Mouse (Mus musculus) heart, embryonic 13.5 days (tissue): Measurements from ENCODE around the gene Ak5. TPM values are rescaled to one million over a fixed set of nuclear protein-coding genes. Genes with fewer than 3 reads are reported as not detected.

Source experiments
- ATAC-seq: fragments of 200-750 bp; cut with Nextera tagmentation; 2 replicates; pipeline ENCODE4 v1.8.0; 2017; ENCODE audit warnings: moderate TSS enrichment; ENCODE audit not compliant: insufficient number of reproducible peaks, low FRiP score, low TSS enrichment; ENCODE audit errors: extremely low read depth
- H3K27ac ChIP-seq: fragments of 300-500 bp; sonication (generic); replicated peaks from 2 replicates; pipeline ENCODE4 v1.5.1; 2015; ENCODE audit warnings: moderate library complexity, mild to moderate bottlenecking, inconsistent platforms
- H3K27me3 ChIP-seq: fragments of 300-500 bp; sonication (generic); replicated peaks from 2 replicates; pipeline ENCODE4 v1.6.1; 2015; ENCODE audit warnings: mild to moderate bottlenecking, inconsistent platforms
- H3K36me3 ChIP-seq: fragments of 300-500 bp; sonication (generic); 2 replicates; pipeline ENCODE4 v1.6.1; 2015; ENCODE audit warnings: mild to moderate bottlenecking, inconsistent platforms
- H3K4me1 ChIP-seq: fragments of 300-500 bp; sonication (generic); 2 replicates; pipeline ENCODE4 v1.6.1; 2015; ENCODE audit warnings: inconsistent platforms
- H3K4me2 ChIP-seq: fragments of 300-500 bp; sonication (generic); 2 replicates; pipeline ENCODE4 v1.6.1; 2015; ENCODE audit warnings: inconsistent platforms, mild to moderate bottlenecking, moderate library complexity
- H3K4me3 ChIP-seq: fragments of 300-500 bp; sonication (generic); 2 replicates; pipeline ENCODE4 v1.5.1; 2015; ENCODE audit warnings: moderate library complexity, mild to moderate bottlenecking, inconsistent platforms
- H3K9ac ChIP-seq: fragments of 300-500 bp; sonication (generic); 2 replicates; pipeline ENCODE4 v1.6.1; 2015; ENCODE audit warnings: inconsistent platforms, mild to moderate bottlenecking, moderate library complexity
- H3K9me3 ChIP-seq: fragments of 300-500 bp; sonication (generic); 2 replicates; pipeline ENCODE4 v1.6.1; 2016; ENCODE audit warnings: inconsistent platforms
- WGBS: fragments of 180-500 bp; shearing (Covaris S2); methylation state at CpG from one replicate; pipeline ENCODE4 v1.1.7; 2015; ENCODE audit warnings: mixed read lengths; 5-methylcytosine and 5-hydroxymethylcytosine counted together
- polyA plus RNA-seq: library from polyadenylated mRNA; unstranded; fragments of >200 nt; fragmentation: Nextera tagmentation; extraction: Ambion mirVana; gene quantifications from 2 replicates; pipeline ENCODE4 v1.2.1, GENCODE M21; 2015

Ak5 gene
- polyA plus RNA-seq, 1 experiment from 2014 or later: 1.3 TPM

- Histone ChIP-seq H3K4me1 (no peaks in the 10 kb centered on the region), H3K27me3 (no peaks in the 10 kb centered on the region), H3K4me3 (no peak overlapping the region), H3K4me2 (no peak overlapping the region), H3K27ac (no peak overlapping the region), H3K9ac (no peak overlapping the region), H3K36me3 (no peaks in the 10 kb centered on the region), H3K9me3 (no peaks in the 10 kb centered on the region)
- 88% methylated on average over 3 of the region's 3 CpGs for WGBS
- no peak for ATAC-seq
Observed at GRCm38 (mm10) chr3:152694950-152695349, 26.8 kb upstream of the Ak5 start.

GRCm38 (mm10) chr3:152689105-152689504, 20.9 kb upstream of the Ak5 start:
- H3K4me2 ChIP-seq: no peak overlapping the region
- ATAC-seq: no peak
- 73% methylated on average over 9 of the region's 9 CpGs for WGBS
- H3K4me1 ChIP-seq: no peaks in the 10 kb centered on the region
- no peaks in the 10 kb centered on the region for H3K9me3 ChIP-seq
- no peaks in the 10 kb centered on the region for H3K36me3 ChIP-seq
- no peaks in the 10 kb centered on the region for H3K27me3 ChIP-seq
- no peak overlapping the region for H3K27ac ChIP-seq
- H3K9ac ChIP-seq: no peak overlapping the region
- H3K4me3 ChIP-seq: no peak overlapping the region

GRCm38 (mm10) chr3:152688532-152688931, 20.4 kb upstream of the Ak5 start:
- Histone ChIP-seq H3K27me3 (no peaks in the 10 kb centered on the region), H3K4me2 (no peak overlapping the region), H3K36me3 (no peaks in the 10 kb centered on the region), H3K9me3 (no peaks in the 10 kb centered on the region), H3K4me3 (no peak overlapping the region), H3K4me1 (no peaks in the 10 kb centered on the region), H3K27ac (no peak overlapping the region), H3K9ac (no peak overlapping the region)
- 60% methylated on average over 5 of the region's 5 CpGs for WGBS
- no peak for ATAC-seq

GRCm38 (mm10) chr3:152674663-152675062, 6.5 kb upstream of the Ak5 start:
- no peak for ATAC-seq
- Histone ChIP-seq H3K36me3 (no peaks in the 10 kb centered on the region), H3K9ac (no peak overlapping the region), H3K4me2 (no peak overlapping the region), H3K27ac (no peak overlapping the region), H3K27me3 (peaks cover 11% of the 10 kb centered on the region; the same call in 1 of the 2 replicates), H3K9me3 (no peaks in the 10 kb centered on the region), H3K4me1 (peaks cover 3% of the 10 kb centered on the region; the same call in 1 of the 2 replicates), H3K4me3 (no peak overlapping the region)
- 59% methylated on average over 6 of the region's 6 CpGs for WGBS

- H3K4me1 ChIP-seq: peaks cover 10% of the 10 kb centered on the region
- H3K9ac ChIP-seq: no peak overlapping the region
- no peaks in the 10 kb centered on the region for H3K36me3 ChIP-seq
- peaks cover 55% of the 10 kb centered on the region for H3K27me3 ChIP-seq
- ATAC-seq: no peak
- H3K27ac ChIP-seq: no peak overlapping the region
- 68% methylated on average over 3 of the region's 3 CpGs for WGBS
- H3K4me2 ChIP-seq: no peak overlapping the region
- no peak overlapping the region for H3K4me3 ChIP-seq
- H3K9me3 ChIP-seq: no peaks in the 10 kb centered on the region
Observed at GRCm38 (mm10) chr3:152669783-152670182, 1.6 kb upstream of the Ak5 start.

GRCm38 (mm10) chr3:152668793-152669192, 633 bp upstream of the Ak5 start:
- peaks cover 10% of the 10 kb centered on the region for H3K4me1 ChIP-seq
- no peak for ATAC-seq
- H3K9ac ChIP-seq: no peak overlapping the region
- no peaks in the 10 kb centered on the region for H3K36me3 ChIP-seq
- H3K4me2 ChIP-seq: no peak overlapping the region
- no peak overlapping the region for H3K27ac ChIP-seq
- WGBS: 63% methylated on average over 2 of the region's 2 CpGs
- H3K4me3 ChIP-seq: no peak overlapping the region
- H3K9me3 ChIP-seq: no peaks in the 10 kb centered on the region
- peaks cover 59% of the 10 kb centered on the region for H3K27me3 ChIP-seq

- Histone ChIP-seq H3K9me3 (no peaks in the 10 kb centered on the region), H3K9ac (peak overlapping the region; percentile 76), H3K27me3 (peaks cover 63% of the 10 kb centered on the region), H3K4me2 (peak overlapping the region; percentile 99), H3K4me3 (peak overlapping the region; percentile 63), H3K27ac (no peak overlapping the region), H3K4me1 (peaks cover 10% of the 10 kb centered on the region), H3K36me3 (no peaks in the 10 kb centered on the region)
- under 1% methylated on average over 61 of the region's 82 CpGs for WGBS
- no peak for ATAC-seq
Observed at GRCm38 (mm10) chr3:152667356-152668211, 576 bp downstream of the Ak5 start.

GRCm38 (mm10) chr3:152666991-152667355, 1.2 kb downstream of the Ak5 start:
- Histone ChIP-seq H3K36me3 (no peaks in the 10 kb centered on the region), H3K27ac (no peak overlapping the region), H3K4me3 (peak overlapping the region; percentile 63), H3K27me3 (peaks cover 63% of the 10 kb centered on the region), H3K4me1 (peaks cover 10% of the 10 kb centered on the region), H3K4me2 (peak overlapping the region; percentile 99), H3K9me3 (no peaks in the 10 kb centered on the region), H3K9ac (peak overlapping the region; percentile 76)
- ATAC-seq: no peak
- WGBS: 1% methylated on average over 16 of the region's 16 CpGs

GRCm38 (mm10) chr3:152658592-152658991, 9.6 kb downstream of the Ak5 start:
- ATAC-seq: no peak
- H3K36me3 ChIP-seq: no peaks in the 10 kb centered on the region
- no peak overlapping the region for H3K4me3 ChIP-seq
- no peak overlapping the region for H3K9ac ChIP-seq
- 0 out of 2 replicates have a peak, but pooled peaks cover 3% of the 10 kb centered on the region for H3K9me3 ChIP-seq
- H3K27me3 ChIP-seq: peaks cover 4% of the 10 kb centered on the region; the same call in 1 of the 2 replicates
- 78% methylated on average over 2 of the region's 2 CpGs for WGBS
- no peaks in the 10 kb centered on the region for H3K4me1 ChIP-seq
- H3K4me2 ChIP-seq: no peak overlapping the region
- H3K27ac ChIP-seq: no peak overlapping the region

GRCm38 (mm10) chr3:152651991-152652390, 16.2 kb downstream of the Ak5 start:
- no peak overlapping the region for H3K4me3 ChIP-seq
- no peaks in the 10 kb centered on the region for H3K4me1 ChIP-seq
- no peak overlapping the region for H3K9ac ChIP-seq
- H3K27me3 ChIP-seq: no peaks in the 10 kb centered on the region
- no peak overlapping the region for H3K27ac ChIP-seq
- no peak for ATAC-seq
- H3K4me2 ChIP-seq: no peak overlapping the region
- no peaks in the 10 kb centered on the region for H3K9me3 ChIP-seq
- 77% methylated on average over 2 of the region's 2 CpGs for WGBS
- H3K36me3 ChIP-seq: no peaks in the 10 kb centered on the region

- H3K9ac ChIP-seq: no peak overlapping the region
- no peaks in the 10 kb centered on the region for H3K36me3 ChIP-seq
- no peak overlapping the region for H3K4me3 ChIP-seq
- ATAC-seq: no peak
- H3K27ac ChIP-seq: no peak overlapping the region
- no peaks in the 10 kb centered on the region for H3K9me3 ChIP-seq
- 78% methylated on average over 5 of the region's 5 CpGs for WGBS
- H3K27me3 ChIP-seq: no peaks in the 10 kb centered on the region
- H3K4me1 ChIP-seq: no peaks in the 10 kb centered on the region
- no peak overlapping the region for H3K4me2 ChIP-seq
Observed at GRCm38 (mm10) chr3:152644610-152645009, 23.6 kb downstream of the Ak5 start.
